Mouse (Mus musculus) E14TG2a.4 (cell line): ENCODE results near the gene Psmb7.

Experiments used
- CTCF ChIP-seq: conservative IDR thresholded peaks from 2 replicates; pipeline ENCODE4 v1.5.1; 2014; ENCODE audit warnings: low read length
- POU5F1 ChIP-seq: IDR thresholded peaks from 2 replicates; pipeline ENCODE4 v1.6.1; 2014; ENCODE audit warnings: low read length, borderline replicate concordance

- TF ChIP-seq CTCF: no peak
- no peak for TF ChIP-seq POU5F1
Measured at GRCm38 (mm10) chr2:38641761-38642160, 2.1 kb downstream of the Psmb7 start.
